Mouse (Mus musculus): ENCODE measurements at regions not wholly inside any gene's neighbourhood (a gene's known extent, or its start where the extent isn't known, plus 50 kb on each side); places are given as distances from the start of the nearest gene placed in this dataset.
A peak's percentile ranks its signal among the peaks of the same experiment; 100 is the strongest.

- 72% methylated on average over 3 of the region's 3 CpGs for WGBS
- H3K27me3 ChIP-seq (ENCODE audit: insufficient read depth, low read length), result no peaks in the 10 kb centered on the region
- ATAC-seq (ENCODE audit: insufficient read depth) (no peak), DNase-seq (no peak)
- TF ChIP-seq CTCF (IDR thresholded peaks at IDR 0.05; ENCODE audit: low read depth), result no peak
- H3K27ac ChIP-seq (ENCODE audit: low read depth), result no peak overlapping the region
- no peak overlapping the region for H3K4me3 ChIP-seq (ENCODE audit: low read depth, low read length)
- no peak overlapping the region for H3K9ac ChIP-seq
- H3K9me3 ChIP-seq (ENCODE audit: low read depth, low read length), result no peaks in the 10 kb centered on the region
- no peaks in the 10 kb centered on the region for H3K36me3 ChIP-seq (ENCODE audit: insufficient read depth)
- H3K4me1 ChIP-seq (ENCODE audit: insufficient read depth), result no peaks in the 10 kb centered on the region
- H3K4me2 ChIP-seq, result no peak overlapping the region
Observed at GRCm38 (mm10) chr12:27221541-27221940, 120.8 kb downstream of the Sox11 start.

- TF ChIP-seq CTCF (IDR thresholded peaks at IDR 0.05; ENCODE audit: low read depth), result no peak
- Histone ChIP-seq H3K4me2 (no peak overlapping the region), H3K36me3 (ENCODE audit: insufficient read depth) (no peaks in the 10 kb centered on the region), H3K27ac (ENCODE audit: low read depth) (no peak overlapping the region), H3K4me1 (ENCODE audit: insufficient read depth) (no peaks in the 10 kb centered on the region), H3K9me3 (ENCODE audit: low read depth, low read length) (no peaks in the 10 kb centered on the region), H3K9ac (no peak overlapping the region), H3K4me3 (ENCODE audit: low read depth, low read length) (no peak overlapping the region), H3K27me3 (ENCODE audit: insufficient read depth, low read length) (no peaks in the 10 kb centered on the region)
- DNase-seq (peak; percentile 55), ATAC-seq (ENCODE audit: insufficient read depth) (no peak)
- 48% methylated on average over 7 of the region's 7 CpGs for WGBS
Observed at GRCm38 (mm10) chr12:27201191-27201590, 141.2 kb downstream of the Sox11 start.

GRCm38 (mm10) chr12:27194001-27194400 lies 148.4 kb downstream of the Sox11 start:
- Histone ChIP-seq H3K4me3 (ENCODE audit: low read depth, low read length) (no peak overlapping the region), H3K9ac (no peak overlapping the region)
- ATAC-seq (ENCODE audit: insufficient read depth), result no peak

GRCm38 (mm10) chr12:27191916-27192315 lies 150.5 kb downstream of the Sox11 start:
- Histone ChIP-seq H3K9ac (no peak overlapping the region), H3K27ac (ENCODE audit: low read depth) (no peak overlapping the region), H3K4me2 (no peak overlapping the region), H3K36me3 (ENCODE audit: insufficient read depth) (no peaks in the 10 kb centered on the region), H3K4me3 (ENCODE audit: low read depth, low read length) (no peak overlapping the region), H3K4me1 (ENCODE audit: insufficient read depth) (no peaks in the 10 kb centered on the region), H3K9me3 (ENCODE audit: low read depth, low read length) (no peaks in the 10 kb centered on the region), H3K27me3 (ENCODE audit: insufficient read depth, low read length) (no peaks in the 10 kb centered on the region)
- 89% methylated on average over 6 of the region's 6 CpGs for WGBS
- no peak for TF ChIP-seq CTCF (IDR thresholded peaks at IDR 0.05; ENCODE audit: low read depth)
- no peak for DNase-seq
- no peak for ATAC-seq (ENCODE audit: insufficient read depth)

More at GRCm38 (mm10) chr12:27194001-27194400, 148.4 kb downstream of the Sox11 start:
- H3K4me1 ChIP-seq (ENCODE audit: insufficient read depth), result no peaks in the 10 kb centered on the region
- no peaks in the 10 kb centered on the region for H3K9me3 ChIP-seq (ENCODE audit: low read depth, low read length)
- DNase-seq, result no peak
- no peak for TF ChIP-seq CTCF (IDR thresholded peaks at IDR 0.05; ENCODE audit: low read depth)
- no peaks in the 10 kb centered on the region for H3K27me3 ChIP-seq (ENCODE audit: insufficient read depth, low read length)
- H3K27ac ChIP-seq (ENCODE audit: low read depth), result no peak overlapping the region
- H3K36me3 ChIP-seq (ENCODE audit: insufficient read depth), result no peaks in the 10 kb centered on the region
- no peak overlapping the region for H3K4me2 ChIP-seq

GRCm38 (mm10) chr12:27187480-27187879 lies 154.9 kb downstream of the Sox11 start:
- WGBS, result 47% methylated on average over 3 of the region's 3 CpGs
- no peak overlapping the region for H3K27ac ChIP-seq (ENCODE audit: low read depth)
- no peaks in the 10 kb centered on the region for H3K4me1 ChIP-seq (ENCODE audit: insufficient read depth)
- no peaks in the 10 kb centered on the region for H3K27me3 ChIP-seq (ENCODE audit: insufficient read depth, low read length)
- TF ChIP-seq CTCF (IDR thresholded peaks at IDR 0.05; ENCODE audit: low read depth), result no peak
- no peaks in the 10 kb centered on the region for H3K9me3 ChIP-seq (ENCODE audit: low read depth, low read length)
- no peak overlapping the region for H3K4me2 ChIP-seq
- H3K36me3 ChIP-seq (ENCODE audit: insufficient read depth), result no peaks in the 10 kb centered on the region
- no peak overlapping the region for H3K9ac ChIP-seq
- no peak for ATAC-seq (ENCODE audit: insufficient read depth)
- no peak overlapping the region for H3K4me3 ChIP-seq (ENCODE audit: low read depth, low read length)
- no peak for DNase-seq

- no peak overlapping the region; the same call in 1 of the 2 replicates for H3K27ac ChIP-seq (ENCODE audit: low read depth)
- no peak overlapping the region for H3K4me2 ChIP-seq
- no peak overlapping the region for H3K4me3 ChIP-seq (ENCODE audit: low read depth, low read length)
- no peaks in the 10 kb centered on the region for H3K4me1 ChIP-seq (ENCODE audit: insufficient read depth)
- no peaks in the 10 kb centered on the region; the same call in 1 of the 2 replicates for H3K9me3 ChIP-seq (ENCODE audit: low read depth, low read length)
- H3K9ac ChIP-seq, result no peak overlapping the region
- TF ChIP-seq CTCF (IDR thresholded peaks at IDR 0.05; ENCODE audit: low read depth), result no peak
- DNase-seq, result peak; percentile 31
- WGBS, result 28% methylated on average over 5 of the region's 5 CpGs
- H3K27me3 ChIP-seq (ENCODE audit: insufficient read depth, low read length), result no peaks in the 10 kb centered on the region
- H3K36me3 ChIP-seq (ENCODE audit: insufficient read depth), result no peaks in the 10 kb centered on the region
- ATAC-seq (ENCODE audit: insufficient read depth), result peak; percentile 65
Observed at GRCm38 (mm10) chr12:27182397-27183375, 159.7 kb downstream of the Sox11 start.

GRCm38 (mm10) chr12:27173561-27173960 lies 168.8 kb downstream of the Sox11 start:
- no peak for TF ChIP-seq CTCF (IDR thresholded peaks at IDR 0.05; ENCODE audit: low read depth)
- no peak for DNase-seq
- Histone ChIP-seq H3K4me3 (ENCODE audit: low read depth, low read length) (no peak overlapping the region), H3K9ac (no peak overlapping the region), H3K27me3 (ENCODE audit: insufficient read depth, low read length) (no peaks in the 10 kb centered on the region), H3K4me1 (ENCODE audit: insufficient read depth) (no peaks in the 10 kb centered on the region), H3K27ac (ENCODE audit: low read depth) (no peak overlapping the region), H3K9me3 (ENCODE audit: low read depth, low read length) (no peaks in the 10 kb centered on the region; the same call in 1 of the 2 replicates), H3K36me3 (ENCODE audit: insufficient read depth) (no peaks in the 10 kb centered on the region), H3K4me2 (no peak overlapping the region)
- 82% methylated on average over 4 of the region's 4 CpGs for WGBS
- no peak for ATAC-seq (ENCODE audit: insufficient read depth)

Data from lung, embryonic 14.5 days (tissue).